Mouse (Mus musculus): ENCODE data around the gene B230219D22Rik.

DNA sequence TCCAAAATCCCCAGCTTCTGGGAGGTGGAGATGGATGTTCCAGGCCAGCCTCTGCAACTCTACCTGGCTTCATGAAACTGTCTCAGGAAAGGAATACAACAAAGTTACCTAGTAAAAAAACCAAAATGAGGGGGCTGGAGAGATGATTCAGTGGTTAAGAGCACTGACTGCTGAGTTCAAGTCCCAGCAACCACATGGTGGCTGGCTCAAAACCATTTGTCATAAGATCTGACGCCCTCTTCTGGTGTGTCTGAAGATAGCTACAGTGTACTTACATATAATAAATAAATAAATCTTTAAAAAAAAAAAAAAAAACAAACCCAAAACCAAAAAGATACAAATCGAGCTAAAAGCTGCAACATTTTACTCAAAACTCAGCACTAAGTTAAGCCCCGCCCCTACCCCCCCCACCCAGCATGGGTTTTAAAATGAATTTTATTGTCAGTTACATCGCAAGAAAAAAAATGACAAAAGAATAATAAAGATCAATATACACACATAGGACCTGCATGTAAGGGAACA lies 33.7 kb downstream of the B230219D22Rik start:
- TF ChIP-seq CTCF (IDR thresholded peaks at IDR 0.05; ENCODE audit: extremely low read depth, insufficient read length, insufficient replicate concordance, low read depth, low read length) (no peak), POLR2A (IDR thresholded peaks at IDR 0.05; ENCODE audit: low read depth, low read length) (no peak)

Measured in small intestine, adult 2 months (tissue).